Mouse (Mus musculus) naive thymus-derived CD4-positive, alpha-beta T cell, adult 2 months (primary cell): ENCODE data around the gene Gm39566.

ENCODE experiments used
- DNase-seq: peaks from one replicate; pipeline ENCODE4 v3.0.0-alpha.2; 2011; ENCODE audit warnings: low read depth

Gm39566 gene

GRCm38 (mm10) chr11:69834001-69834549 lies 19.0 kb upstream of the Gm39566 start:
- peak; percentile 75 for DNase-seq

DNA sequence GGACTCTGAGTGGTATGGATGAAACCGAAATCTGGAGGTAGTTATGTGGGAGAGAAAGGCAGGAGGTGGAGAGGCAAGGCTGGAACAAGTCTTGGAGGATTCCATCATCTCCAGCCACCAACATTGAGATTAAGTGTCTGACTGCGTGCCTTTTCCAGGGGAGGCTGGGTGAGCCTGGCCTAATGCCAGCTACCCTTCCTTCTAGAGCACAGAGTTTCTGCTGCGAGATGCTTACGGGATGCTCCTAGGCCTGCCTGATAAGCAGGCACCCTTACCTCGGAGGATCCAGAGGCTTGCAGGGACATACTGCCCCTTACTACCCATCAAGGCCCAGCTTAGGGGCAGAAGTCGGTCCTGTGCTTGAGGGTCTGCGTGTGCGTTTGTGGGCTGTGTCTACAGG lies 18.5 kb upstream of the Gm39566 start:
- no peak for DNase-seq

- DNase-seq: no peak
Measured at GRCm38 (mm10) chr11:69828832-69829231, 13.7 kb upstream of the Gm39566 start.

DNA sequence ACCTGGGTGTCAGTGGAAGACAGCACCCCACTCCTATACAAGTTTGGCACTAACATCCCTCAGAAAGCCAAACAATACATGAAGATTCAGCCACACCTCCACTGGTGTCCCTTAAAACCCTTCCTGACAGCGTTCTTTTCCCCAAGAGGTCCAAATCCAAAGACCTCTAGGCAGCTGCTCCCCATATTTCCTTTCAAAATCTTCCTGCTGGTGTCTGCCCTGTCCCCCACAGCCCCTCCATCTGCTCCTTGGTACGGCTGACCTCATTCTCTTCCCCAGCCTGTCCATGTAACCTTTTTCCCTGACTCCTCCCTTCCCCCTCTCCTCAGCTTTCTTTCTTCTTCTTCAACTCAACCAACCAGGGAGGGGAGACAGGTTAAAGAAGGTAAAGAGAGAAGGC lies 8.4 kb upstream of the Gm39566 start:
- DNase-seq: no peak

DNA sequence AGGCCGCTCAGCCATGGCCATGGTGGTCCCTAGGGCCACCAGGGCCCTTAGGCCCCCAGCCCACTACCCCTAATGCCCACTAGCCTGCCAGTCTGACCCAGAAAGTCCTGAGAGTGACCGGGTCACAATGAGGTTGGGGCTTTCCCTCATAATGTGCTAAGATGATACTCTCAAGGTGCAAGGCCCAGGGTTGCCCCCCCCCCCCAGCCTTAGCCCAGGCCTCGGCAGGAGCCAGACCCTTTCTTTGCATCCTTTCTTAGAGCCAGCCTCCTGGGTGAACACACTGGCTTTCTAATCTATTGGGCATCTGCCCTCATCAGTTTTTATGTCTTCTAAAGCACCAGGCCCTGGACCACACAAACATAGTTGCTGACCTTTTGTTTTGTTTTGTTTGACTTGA lies 7.0 kb upstream of the Gm39566 start, which contains the start of gene Spem1:
TSS of gene Spem1 (minus strand) at position 101 of the 400 bp plus-strand sequence.
- DNase-seq: no peak

- DNase-seq: no peak
Measured at GRCm38 (mm10) chr11:69818871-69819270, 3.8 kb upstream of the Gm39566 start.

- DNase-seq: no peak
Measured at GRCm38 (mm10) chr11:69818365-69818764, 3.3 kb upstream of the Gm39566 start, which contains the start of gene Spem2. Gene Spem2, minus strand, starts transcription at chr11:69818465.

- no peak for DNase-seq
Measured at GRCm38 (mm10) chr11:69816520-69816919, 1.4 kb upstream of the Gm39566 start.

DNA sequence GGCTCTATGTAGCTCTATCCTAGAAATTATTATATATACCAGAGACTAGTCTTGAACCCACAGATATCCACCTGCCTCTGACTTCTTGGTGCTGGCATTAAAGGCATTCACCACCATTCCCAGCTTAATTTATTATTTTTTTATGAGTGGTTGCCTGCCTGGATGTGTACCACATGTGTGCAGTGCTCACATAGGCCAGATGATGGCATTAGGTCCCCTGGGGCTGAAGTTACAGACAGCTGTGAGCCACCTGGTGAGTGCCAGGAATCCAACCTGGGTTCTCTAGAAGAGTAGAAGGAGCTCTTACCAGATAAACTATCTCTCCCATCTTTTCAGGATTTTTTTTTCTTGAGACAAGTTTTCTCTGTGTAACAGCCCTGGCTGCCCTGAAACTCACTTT lies 4.8 kb downstream of the Gm39566 start:
- DNase-seq: no peak

DNA sequence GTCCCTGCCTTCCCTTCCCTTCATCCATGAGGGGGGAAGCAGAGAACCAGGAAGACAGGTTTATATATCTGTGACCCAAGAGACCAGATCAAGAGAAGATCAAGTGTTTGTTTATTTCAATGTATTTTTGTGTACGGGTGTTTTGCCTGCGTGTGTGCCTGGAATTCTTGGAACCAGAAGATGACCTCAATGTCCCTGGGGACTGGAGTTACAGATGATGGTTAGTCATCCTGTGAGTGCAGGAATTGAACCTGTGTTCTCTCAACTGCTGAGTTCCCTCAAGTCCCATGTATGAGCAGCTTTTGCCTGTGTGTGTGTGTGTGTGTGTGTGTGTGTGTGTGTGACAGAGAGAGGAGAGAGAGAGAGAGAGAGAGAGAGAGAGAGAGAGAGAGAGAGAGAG lies 7.5 kb downstream of the Gm39566 start:
- no peak for DNase-seq

GRCm38 (mm10) chr11:69806378-69806777 lies 8.7 kb downstream of the Gm39566 start:
- no peak for DNase-seq

GRCm38 (mm10) chr11:69804972-69805909 lies 9.9 kb downstream of the Gm39566 start, which contains the start of gene Tmem102:
Gene Tmem102, minus strand, starts transcription at chr11:69805624.
- no peak for DNase-seq

GRCm38 (mm10) chr11:69804652-69804940 lies 10.5 kb downstream of the Gm39566 start:
- no peak for DNase-seq

GRCm38 (mm10) chr11:69803786-69804651 lies 11.1 kb downstream of the Gm39566 start:
- peak; percentile 82 for DNase-seq

GRCm38 (mm10) chr11:69803328-69803727 lies 11.8 kb downstream of the Gm39566 start:
- no peak for DNase-seq

DNA sequence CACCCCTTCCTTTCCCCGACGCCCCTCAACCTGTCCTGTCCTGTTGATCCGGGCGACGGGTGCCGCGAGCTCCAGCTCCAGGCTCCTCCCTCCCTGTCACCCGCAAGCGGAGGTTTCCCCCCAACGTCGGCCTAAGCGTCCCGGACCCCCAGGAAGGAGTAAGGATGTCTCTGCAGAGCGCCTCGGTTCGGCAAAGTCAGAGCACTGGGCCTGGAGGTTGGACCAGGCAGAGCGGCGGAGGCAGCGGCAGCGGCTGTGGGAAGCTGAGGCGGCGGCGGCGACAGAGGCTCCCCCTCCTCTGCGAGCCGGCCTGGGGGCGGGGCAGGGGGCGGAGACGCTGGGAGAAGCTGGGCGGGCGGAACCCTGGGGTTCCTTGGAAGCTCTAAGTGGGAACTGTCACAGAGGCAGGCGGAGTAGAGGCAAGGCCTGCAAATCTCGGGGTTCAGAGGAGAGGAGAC lies 12.4 kb downstream of the Gm39566 start:
- DNase-seq: peak; percentile 74

DNA sequence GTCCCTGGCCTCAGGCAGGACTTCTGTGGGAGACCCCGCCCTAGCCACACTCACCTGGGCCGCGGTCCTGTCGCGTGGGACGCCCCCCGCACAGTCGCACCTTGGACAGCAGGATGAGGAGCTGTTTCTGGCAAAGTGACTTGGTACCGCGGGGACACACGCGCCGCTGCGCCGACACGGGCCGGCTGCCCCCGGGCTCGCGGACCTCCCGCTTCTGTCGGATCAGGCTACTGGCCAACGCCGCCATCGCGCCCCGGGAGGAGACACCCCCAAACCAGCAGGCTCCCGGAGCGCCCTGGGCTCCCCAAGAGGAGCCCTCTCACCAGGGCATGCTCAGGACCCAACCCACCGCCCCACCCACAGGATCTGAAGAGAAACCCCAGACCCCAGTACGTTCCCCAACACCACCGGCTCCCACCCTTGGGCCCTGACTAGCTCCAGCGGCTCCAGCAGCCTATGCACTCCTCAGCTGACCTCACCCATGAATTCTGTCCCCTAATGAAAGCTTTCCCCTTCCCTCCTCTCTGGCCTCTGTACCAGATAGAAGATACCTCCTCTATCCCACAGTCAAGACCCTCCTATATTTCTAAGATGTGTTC lies 13.6 kb downstream of the Gm39566 start, which contains the start of gene Fgf11:
TSS of gene Fgf11 (minus strand) at position 479 of the 599 bp plus-strand sequence.
- no peak for DNase-seq

- DNase-seq: peak; percentile 37
Measured at GRCm38 (mm10) chr11:69800392-69801197, 14.5 kb downstream of the Gm39566 start.

DNA sequence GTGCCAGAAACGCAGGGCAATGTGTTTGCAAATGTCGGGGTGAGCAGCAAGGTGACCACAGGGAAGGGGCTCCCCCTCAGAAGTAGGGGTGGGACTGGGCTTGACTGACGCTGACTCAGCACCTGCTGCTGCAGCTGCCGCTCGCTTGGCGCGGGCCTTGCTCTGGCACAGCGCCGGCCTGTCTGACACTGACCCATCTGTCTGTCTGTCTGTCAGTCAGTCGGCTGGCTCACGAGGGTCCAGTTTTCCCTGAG lies 15.0 kb downstream of the Gm39566 start:
- peak; percentile 32 for DNase-seq

GRCm38 (mm10) chr11:69799394-69800137 lies 15.5 kb downstream of the Gm39566 start:
- DNase-seq: peak; percentile 19

DNA sequence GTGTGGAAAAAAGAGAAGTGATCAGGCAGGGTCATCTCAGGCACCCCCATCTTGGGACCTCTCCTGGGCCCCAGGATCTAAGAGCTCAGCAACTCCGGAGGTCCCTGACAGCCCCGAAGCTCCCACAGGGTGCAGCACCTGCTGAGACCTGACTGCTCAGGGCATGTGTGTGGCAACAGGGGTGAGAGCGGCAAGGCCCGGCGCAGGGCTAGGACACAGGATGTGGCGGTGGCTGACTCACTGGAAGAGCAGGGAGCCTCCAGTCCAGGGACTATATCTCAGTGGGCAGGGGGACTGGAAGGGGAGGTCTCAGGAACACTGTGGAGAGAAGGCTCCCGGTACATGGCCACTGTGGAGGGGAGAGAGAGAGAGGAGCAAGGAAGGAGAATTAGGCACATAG lies 17.2 kb downstream of the Gm39566 start:
- no peak for DNase-seq
